Mouse (Mus musculus): ENCODE results near the gene Slc22a20.

DNA sequence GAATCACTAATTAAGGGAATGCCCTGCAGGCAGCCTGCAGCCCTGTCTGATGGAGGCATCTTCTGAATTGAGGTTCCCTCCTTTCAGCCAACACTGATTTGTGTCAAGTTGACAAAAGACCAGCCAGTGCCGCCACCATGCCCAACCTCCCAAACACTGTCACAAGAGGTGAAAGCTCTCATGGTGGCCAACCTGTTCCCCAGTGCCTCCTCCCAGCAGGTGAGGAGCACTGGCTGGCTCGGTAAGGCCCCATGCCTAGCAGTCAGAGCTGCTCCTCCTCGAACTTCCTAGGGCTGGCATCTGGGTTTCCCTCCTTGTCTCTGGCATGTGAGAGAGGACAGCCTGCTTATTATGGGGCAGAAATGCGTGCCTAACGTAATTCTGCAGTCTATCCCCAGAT is 46.2 kb downstream of the Slc22a20 start:
- no peak for TF ChIP-seq CTCF (IDR thresholded peaks at IDR 0.05; ENCODE audit: low read depth, low read length)
- TF ChIP-seq TAL1 (conservative IDR thresholded peaks at IDR 0.05; ENCODE audit: low read depth, low read length): no peak
- no peak for TF ChIP-seq GATA1 (IDR thresholded peaks at IDR 0.05; ENCODE audit: borderline replicate concordance, low read length)
- TF ChIP-seq GATA2 (IDR thresholded peaks at IDR 0.05; ENCODE audit: borderline replicate concordance, low read depth, low read length): no peak
